Mouse (Mus musculus): ENCODE measurements at regions not wholly inside any gene's neighbourhood (a gene's known extent, or its start where the extent isn't known, plus 50 kb on each side); places are given as distances from the start of the nearest gene placed in this dataset.

DNA sequence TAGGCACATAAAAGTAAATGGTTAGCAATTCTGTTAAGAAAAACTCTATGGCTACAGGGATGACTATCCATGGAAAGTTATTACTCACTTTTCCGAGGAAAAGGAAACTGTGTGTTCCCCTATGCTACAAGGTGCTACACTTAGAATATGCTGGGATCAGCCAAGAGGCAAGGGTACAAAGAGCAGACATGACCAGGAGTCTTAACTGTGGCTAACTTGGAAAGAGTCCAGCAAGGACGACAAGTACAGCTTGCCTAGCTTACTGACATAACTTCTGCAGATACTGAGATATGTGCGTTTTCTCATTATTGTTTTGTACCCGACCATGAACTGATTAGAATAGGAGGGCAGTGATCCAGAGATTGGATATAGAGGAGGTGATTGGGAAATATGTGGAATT, 296.4 kb downstream of the Gm16223 start:
- ATAC-seq (replicated peaks; ENCODE audit: poor library complexity) = no peak

DNA sequence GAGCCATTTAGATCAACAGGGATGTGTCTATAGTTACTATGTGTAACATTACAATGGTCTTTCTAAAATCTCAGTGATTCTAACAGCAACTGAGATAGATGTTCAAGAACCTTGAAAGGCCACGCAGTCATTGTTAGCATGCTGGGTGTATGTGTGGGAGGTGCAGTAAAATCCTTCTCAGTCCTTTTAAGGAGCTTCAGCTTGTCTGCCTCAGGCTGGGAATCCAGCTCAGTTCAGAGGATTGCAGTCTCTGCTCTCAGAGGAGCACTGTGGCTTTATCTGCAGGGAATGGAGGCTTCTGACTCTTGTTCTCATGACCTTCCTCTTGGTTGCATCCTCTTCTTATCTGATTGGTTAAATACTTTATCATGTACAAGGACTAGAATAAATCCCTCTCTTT, 320.2 kb downstream of the Gm16223 start:
- no peak for ATAC-seq (replicated peaks; ENCODE audit: poor library complexity)

DNA sequence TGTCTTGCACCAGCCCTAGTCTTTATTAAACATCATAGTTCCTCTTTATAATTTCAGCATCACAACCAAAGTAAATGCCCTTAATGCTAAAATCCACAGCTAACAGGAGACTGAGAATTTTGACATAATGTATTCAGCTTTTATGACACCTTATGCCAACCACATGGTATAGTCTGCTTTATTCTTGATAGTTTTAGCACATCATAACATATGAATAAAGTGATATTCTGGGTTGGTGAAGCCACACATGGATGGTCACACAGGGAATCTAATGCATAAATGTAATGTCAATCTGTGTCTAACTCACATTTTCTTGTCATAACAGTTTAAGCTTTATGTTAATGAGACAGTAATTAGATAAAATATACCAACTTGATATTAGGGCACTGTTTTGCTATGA, 328.9 kb downstream of the Gm16223 start:
- ATAC-seq (replicated peaks; ENCODE audit: poor library complexity) = no peak

DNA sequence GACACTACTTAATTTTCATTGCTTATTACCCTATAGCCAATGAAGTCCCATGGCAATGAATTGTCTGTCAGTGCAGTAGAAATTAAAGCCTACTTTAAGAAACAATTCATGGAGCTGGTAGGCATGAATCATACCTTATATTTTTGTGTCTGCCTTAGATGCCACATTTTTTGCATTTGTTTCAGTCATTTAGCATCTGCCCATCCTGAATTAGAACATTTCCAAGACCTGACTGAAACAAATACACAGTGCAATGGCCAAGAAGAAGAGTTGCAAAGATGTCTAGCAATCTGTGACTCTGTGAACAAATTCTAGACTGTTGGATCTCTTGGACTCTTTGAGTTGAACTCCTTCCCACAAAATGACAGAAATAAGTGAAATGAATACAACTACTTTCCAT, 342.2 kb downstream of the Gm16223 start:
- ATAC-seq (replicated peaks; ENCODE audit: poor library complexity) = no peak

DNA sequence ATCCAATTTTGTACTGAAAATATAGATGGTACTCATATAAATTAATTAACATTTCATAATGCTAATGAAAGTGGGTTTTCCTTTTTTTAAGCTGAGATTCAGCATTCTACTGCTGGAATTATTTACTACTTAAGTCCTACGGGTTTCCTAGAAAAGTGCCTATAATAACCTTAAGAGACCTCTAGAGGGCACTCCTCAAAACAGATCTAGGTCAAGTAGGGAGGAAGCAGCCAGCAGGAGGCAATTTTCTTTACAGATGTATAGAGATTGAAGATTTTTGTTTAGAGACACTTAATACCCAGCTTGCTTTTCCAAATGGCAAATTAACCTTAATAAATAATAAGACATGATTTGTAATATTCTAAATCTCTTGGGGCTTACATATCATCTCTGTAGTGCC, 344.5 kb downstream of the Gm16223 start:
- peak; percentile 83 for ATAC-seq (replicated peaks; ENCODE audit: poor library complexity)

DNA sequence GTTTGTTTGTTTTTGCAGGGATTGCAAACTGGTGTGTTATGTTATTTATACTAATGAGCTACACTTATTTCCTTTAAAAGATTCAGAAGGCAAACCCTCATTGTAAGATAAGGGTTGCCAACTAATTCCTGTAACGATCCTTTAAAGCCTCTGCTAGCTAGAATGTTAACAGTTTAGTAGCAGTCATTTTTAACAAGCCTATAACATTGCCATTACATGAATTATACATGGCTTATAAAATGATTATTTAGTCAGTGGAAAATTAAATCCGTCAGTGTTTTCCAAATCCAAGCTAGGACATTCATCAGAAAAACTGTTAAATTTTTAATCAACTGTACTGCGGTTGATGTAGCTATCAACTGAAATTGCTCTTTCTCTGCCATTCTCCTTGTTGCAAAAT, 358.1 kb downstream of the Gm16223 start:
- no peak for ATAC-seq (replicated peaks; ENCODE audit: poor library complexity)

DNA sequence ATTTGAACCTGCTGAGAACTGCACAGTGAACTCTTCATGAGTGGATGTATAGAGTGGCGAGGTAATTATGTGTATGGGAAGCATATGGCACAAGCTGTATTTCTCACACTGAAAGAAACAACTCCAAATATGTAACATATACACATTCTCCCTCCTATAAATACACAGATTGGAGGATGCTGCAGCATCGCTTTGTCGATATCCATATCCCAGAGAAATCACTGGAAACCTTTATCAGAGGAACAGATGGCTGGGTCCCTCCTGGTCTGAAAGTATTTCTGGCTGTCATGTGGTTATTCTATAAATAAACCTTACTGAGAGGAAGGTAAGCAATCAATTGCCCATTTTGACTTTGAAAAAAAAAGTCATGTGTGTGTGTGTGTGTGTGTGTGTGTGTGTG, 365.4 kb downstream of the Gm16223 start:
- ATAC-seq (replicated peaks; ENCODE audit: poor library complexity) = no peak

DNA sequence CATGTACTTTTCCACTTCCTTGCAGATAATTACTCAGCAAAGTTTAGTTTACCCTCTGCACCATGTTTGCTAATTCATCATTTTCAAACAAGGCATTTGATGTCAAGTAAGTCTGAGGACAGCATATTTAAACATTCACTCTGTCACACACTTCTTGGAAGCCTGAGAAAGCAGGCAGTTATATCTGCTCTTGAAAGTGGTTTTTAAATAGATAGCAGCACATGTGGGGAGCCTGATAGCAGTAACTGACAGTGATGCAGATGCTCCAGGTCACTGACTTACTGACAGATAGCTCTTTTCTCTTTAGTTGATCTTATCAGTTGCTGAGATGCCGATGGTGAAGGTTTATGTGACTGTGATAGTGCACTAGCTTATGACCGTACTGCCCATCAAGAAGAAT, 380.9 kb downstream of the Gm16223 start:
- peak; percentile 23; the same call in 1 of the 2 replicates for ATAC-seq (replicated peaks; ENCODE audit: poor library complexity)

DNA sequence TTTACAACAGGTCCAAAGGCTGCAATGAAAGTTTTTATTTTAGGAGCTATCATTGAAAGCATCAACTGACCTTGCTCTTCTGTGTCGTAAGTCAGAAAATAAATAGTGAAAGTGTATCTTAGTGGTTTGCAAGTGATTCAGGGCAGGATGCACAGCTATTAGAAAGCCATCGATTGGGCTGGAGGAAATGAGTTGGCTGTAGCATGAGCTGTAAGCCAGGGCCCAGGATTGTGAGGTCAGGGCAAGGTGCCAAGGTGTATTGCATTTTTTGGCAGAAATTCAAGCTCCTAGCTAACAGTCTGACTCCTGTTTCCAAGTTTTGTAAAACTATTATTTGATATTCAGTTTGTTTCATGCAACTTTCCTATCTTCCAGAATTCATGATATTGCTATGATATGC, 381.8 kb downstream of the Gm16223 start:
- ATAC-seq (replicated peaks; ENCODE audit: poor library complexity) = no peak

DNA sequence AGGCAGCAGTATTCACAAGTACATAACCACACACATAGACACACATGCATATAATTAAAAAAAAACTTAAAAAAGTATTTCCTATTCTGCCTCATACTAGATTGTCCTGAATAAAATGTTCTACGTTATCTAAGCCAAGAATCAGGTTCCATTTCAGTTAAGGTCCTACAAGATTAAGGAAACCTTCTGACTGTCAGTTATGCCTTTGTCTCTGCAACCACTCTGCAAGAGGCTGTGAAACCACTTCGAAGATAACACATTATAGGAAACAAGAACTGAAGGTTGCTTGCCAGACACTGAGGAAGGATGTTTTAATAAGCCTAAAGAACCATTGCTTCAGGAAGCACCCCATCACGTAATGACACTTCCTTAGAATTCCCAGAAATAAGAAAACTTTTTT, 385.9 kb downstream of the Gm16223 start:
- no peak for ATAC-seq (replicated peaks; ENCODE audit: poor library complexity)

DNA sequence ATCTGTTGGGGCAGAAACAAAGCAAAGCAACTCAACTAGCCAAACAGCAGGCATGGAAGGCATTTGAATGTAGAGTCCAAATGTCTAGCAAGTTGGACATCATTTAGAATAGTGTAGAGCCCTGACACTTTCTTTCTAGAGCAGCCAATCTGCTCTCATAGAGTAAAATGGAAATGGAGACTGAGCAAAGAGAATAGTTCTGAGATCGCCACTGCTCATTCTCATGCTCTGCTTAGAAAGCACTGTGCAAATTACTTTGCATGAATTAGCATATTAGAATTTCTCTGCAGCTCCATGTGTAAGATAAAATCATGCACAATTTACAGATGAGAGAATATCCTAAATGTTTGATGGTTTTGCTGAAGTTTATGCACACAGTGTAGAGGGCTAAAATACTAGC, 393.4 kb downstream of the Gm16223 start:
- ATAC-seq (replicated peaks; ENCODE audit: poor library complexity) = no peak

DNA sequence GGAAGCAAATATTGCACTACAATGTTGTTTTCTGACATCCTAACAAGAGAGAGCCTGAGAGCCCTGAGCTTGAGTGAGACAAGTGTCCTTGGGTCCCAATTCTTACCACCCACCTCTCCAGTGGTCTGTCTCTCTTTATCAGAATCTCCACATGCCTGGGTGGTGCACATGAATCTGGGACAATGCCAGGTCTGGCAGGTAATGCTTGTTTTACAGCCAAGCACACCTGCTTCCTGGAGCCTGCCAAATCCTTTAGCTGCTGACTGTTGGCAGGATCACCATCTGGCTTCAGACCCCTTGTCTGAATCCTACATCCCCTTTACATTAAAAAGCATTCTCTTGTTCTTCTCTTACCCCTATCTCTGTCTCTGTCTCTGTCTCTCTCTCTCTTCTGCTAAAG, 397.1 kb downstream of the Gm16223 start:
- no peak for ATAC-seq (replicated peaks; ENCODE audit: poor library complexity)

DNA sequence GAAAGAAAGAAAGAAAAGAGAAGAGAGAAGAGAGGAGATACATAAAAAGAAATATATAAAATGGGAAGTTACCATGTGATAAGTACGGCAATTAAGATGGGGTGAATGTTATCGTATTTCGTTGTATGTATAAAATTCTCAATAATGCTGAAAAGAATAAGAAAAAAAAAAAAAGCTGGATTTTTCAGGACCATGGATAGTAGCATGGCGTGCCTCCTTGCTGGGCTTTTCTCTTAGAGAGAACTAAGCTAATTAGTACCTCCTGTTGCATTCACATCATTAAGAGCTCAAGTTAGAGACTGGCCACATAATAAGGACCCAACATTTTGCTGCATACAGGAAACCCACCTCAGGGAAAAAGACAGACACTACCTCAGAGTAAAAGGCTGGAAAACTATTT, 405.7 kb downstream of the Gm16223 start:
- ATAC-seq (replicated peaks; ENCODE audit: poor library complexity) = no peak

DNA sequence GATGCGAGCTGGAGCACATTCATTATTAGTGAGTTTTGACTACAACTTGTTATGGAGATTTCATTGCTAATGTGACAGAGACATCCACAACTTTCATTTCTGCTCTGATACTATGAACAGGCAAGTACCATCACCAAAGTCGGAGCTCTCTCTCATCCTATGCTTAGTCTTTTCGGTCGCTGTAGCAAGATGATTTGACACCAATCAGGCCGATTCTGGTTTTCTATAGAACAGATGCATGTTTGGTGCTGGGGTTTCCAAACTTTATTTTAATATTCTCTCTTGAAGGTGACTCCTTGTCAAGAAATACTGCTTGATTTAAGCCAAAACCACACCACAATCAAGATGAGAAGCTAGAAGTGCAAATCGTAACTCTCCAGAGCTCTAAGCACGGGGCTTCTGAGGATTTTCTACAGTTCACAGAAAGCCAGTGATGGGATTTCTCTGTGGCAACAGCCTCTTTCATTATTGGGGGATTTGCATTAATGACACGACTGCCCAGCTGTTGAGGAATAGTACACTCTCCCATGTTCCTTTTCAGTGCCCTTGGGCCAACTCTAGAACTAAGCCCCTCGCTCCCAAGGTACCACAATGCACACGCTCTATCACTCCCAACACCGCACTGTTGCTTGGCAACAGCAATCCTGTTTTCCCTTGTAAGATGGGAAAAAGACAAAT, 434.5 kb downstream of the Gm16223 start:
- ATAC-seq (replicated peaks; ENCODE audit: poor library complexity) = no peak

DNA sequence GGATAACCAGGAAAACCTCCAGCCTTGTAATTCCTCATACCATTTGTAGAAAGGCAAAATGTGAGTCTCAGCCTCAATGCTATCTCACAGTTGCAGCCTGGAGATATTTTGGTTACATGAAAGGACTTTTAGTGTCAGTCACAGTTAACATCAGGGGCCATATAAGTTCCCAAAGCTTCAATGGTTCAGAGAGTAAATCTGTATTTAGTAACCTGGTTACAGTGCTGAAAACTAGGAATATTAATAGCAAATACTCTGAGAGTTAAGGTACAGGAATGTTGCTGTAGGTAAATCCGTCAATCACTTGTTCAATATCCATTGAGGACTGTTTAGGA, 435.0 kb downstream of the Gm16223 start:
- no peak for ATAC-seq (replicated peaks; ENCODE audit: poor library complexity)

DNA sequence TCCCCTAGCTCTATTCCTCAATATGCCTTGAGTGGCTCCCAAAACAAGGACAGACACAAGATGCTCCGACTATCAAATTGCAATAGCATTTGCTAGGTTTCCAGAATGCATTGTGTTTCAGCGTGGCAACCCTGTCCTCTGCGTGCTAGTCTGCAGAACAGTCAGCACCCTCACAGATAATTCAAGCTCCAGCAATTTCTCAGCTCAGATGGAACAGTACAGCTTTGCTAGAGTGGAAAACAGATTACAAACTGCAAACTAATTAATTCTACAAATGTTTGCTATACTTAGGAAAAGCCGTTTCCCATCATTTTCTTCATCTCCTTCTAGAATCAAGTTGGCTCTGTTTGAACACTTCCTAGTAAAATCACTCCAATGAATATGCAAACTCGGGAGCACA, 441.4 kb downstream of the Gm16223 start:
- no peak for ATAC-seq (replicated peaks; ENCODE audit: poor library complexity)

DNA sequence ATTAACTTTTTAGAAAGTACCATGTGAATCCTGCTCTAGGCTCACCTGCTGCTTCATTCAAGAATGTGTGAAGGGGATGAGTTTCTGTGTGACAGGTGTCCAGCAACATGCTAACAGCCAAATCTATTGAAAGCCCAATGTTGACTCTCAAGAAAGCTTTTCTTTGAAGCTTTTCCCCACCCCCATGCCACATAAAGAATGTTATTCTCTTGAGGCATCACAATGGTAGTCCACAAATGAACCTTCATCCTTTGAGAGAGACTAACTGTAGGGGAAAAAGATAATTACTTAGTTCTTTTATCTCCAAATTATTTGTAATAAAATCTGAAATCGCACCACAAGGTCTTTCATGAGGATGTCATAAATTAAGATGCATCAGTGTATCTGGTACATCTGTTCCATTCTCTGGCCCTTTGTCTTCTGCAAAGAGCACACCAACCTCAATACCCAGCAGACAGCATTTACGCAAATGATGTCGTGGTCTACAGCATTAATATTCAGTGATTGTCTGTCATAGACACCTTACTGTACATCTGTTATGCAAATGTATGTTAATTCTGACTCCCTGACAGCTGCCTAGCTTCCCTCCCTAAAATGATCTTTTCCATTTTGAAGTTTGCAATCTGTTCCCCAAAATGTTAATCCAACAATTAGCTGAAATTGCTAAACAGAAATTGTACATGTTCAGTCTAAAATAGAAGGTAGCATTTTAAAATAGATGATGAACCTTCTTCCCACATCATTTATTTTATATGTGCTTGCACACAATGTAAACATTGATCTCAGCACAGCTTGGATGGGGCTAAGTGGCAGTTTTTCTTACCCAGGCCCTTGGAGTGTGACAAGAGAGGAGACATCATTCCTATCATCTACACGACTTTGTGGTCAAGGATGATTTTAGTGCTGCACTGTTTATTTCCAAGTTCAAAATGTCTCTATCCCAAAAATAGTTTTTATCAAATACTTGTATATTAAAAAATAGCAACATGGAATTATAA, 455.7 kb downstream of the Gm16223 start:
- ATAC-seq (replicated peaks; ENCODE audit: poor library complexity) = no peak

DNA sequence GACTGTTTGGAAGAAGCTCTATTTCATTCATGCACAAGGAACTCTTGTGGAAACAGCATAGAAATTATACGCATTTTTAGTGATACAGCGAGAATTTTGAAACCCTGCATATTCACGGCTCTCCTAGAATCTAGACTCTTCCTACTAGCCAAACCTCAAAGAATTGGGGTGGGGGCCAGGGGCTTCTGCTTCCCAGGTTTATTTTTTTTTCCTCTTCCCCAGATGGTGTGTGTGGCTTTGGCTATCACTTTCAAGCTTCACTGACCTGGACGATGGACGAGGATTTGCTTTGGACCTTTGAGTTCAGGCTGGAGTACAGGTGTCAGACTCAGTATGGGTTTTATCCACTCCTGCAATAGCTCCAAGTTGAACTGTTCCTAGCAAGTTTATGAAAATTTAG, 457.7 kb downstream of the Gm16223 start:
- ATAC-seq (replicated peaks; ENCODE audit: poor library complexity) = no peak

DNA sequence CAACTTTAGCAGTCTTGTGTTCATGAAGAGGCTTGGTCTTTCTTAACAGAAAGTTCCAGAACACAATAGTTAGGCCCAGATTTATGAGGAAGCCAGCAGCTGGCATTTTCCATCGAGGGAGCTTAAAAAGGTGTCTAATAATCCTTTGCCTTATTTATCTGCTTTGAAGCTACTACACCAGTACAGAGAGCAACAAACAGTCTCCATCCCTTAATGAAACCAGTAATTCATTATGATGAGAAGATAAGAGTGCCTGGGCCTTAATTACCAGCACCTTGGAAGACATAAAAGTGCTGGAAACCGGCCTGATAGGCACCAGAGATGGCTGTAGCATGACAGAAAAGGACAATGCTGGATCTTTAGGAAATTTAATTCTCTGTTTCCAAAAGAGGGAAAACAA, 492.8 kb downstream of the Gm16223 start:
- ATAC-seq (replicated peaks; ENCODE audit: poor library complexity) = no peak

DNA sequence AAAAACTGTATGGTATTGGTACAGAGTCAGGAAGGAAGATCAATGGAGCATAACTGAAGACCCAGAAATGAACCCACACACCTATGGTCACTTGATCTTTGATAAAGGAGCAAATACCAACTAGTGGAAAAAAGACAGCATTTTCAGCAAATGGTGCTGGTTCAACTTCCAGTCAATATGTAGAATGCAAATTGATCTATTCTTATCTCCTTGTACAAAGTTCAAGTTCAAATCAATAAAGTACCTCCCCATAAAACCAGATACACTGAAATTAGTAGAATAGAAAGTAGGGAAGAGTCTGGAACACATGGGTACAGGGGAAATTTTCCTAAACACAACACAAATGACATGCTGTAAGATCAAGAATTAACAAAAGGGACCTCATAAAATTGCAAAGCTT, 495.6 kb downstream of the Gm16223 start:
- ATAC-seq (replicated peaks; ENCODE audit: poor library complexity) = no peak

DNA sequence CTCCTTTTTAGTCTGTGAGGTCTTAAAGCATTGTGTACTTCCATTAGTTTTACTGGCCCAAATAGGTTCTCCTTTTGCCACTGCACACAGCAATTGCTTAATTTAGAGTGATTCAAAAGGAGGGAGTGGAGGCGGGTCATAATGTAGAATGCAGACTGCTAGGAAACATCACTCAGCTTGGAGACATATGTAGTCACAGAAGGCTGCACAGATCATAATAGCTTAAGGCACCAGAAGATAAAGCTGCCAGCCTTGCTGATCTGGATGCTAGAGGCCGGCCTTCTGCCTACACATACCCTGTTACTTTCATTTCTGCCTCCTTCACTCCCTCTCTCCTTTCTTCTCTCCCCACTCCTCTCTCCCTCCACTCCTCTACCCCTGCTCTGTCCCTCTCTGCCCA, 508.2 kb downstream of the Gm16223 start:
- no peak for ATAC-seq (replicated peaks; ENCODE audit: poor library complexity)

DNA sequence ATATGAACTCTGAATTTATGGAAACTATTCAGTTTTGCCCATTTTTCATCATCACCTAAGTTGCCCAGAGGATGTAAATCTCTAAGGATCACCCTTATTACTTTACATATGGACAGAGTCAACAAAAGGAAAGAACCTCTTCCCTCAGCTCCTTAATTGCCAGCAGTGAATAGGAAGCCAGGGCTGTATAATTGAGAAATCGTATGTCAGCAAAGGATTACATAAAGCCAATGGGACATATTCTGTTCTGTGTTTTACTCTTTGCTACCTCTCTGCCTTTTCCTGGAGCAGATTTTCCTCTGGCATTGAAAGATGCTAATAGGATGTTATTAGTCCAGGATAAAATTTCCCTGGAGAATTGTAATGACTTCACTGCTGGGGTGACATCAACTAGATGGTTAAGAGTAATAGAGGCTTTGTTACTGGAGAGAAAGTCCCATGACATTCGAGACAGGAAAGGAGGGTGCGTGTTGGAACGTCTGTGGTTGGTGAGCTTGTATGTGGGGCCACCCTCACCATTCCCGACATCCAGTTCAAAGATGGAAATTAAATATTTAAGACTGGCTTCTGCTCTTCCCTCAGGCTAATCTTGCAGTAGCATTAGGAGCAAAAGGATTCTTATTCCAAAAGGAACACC, 510.6 kb downstream of the Gm16223 start:
- no peak for ATAC-seq (replicated peaks; ENCODE audit: poor library complexity)
